ENCODE assay signal across 7 mouse cellular contexts in the genomic region with DNA sequence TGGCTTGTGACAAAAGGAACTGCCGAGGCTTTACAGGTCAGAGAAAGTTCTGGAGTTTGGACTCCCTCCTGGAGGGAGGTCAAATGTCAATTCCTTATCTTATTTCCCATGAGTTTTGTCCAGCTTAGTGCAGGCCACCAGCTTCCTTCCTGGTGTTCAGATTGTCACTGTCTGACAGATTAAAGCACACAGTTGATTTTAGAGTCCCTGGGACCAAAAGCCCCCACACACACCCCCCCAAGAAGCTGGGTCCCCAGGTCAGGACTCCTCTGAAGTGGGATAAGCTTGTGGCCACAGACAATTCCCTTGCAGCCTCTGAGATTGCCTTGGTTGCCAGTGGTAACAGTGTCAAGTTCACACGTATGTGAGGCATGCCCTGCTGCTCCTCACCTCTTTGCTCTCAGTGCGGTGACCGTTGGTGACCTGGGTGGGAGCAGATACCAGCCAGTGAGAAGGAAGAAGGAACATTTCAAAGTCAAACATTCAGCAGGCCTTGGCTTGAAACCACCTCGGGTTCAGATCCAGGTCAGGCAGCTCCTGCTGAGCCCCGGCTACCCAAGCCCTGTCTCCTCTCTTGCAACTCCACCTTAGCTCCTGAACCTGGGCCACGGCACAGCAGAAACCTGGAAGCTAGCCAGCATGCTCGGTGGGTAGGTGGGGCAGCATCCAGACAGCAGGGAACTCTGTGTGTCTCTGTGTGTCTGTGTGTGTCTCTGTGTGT.
DNase-seq lines count a peak whose midpoint lies in the region; ATAC-seq and TF ChIP-seq lines count a peak whose summit lies in the region.

No protein-coding gene starts in this region.

- no peak overlapping the region for H3K4me3 ChIP-seq in heart, postnatal 0 days (ENCODE audit: low read depth, low read length)

- intact Hi-C loops in left cerebral cortex, postnatal 36 days (cut with DNase I): loop anchor here (5.0 kb wide), 2 partner anchors 40 to 115 kb away; partner anchors contain the start of gene Ptpru
- intact Hi-C loops in left cerebral cortex, postnatal 25 days (cut with DNase I): loop anchor here (2.0 kb wide), 1 partner anchor 117 kb away; the partner anchor contains the start of gene Ptpru

- no peaks in the 10 kb centered on the region for H3K4me1 ChIP-seq in heart, postnatal 0 days (ENCODE audit: control insufficient read depth, insufficient read depth)

- no peak overlapping the region for H3K4me2 ChIP-seq in heart, postnatal 0 days (ENCODE audit: low read depth, low read length)

- no peak overlapping the region for H3K27ac ChIP-seq in heart, postnatal 0 days (ENCODE audit: low read depth)

- WGBS in heart, postnatal 0 days: 24% methylated on average over 8 of the region's 8 CpGs

- TF ChIP-seq EP300 in heart, postnatal 0 days (IDR thresholded peaks at IDR 0.05; ENCODE audit: low read depth): no peak

- H3K9me3 ChIP-seq in heart, postnatal 0 days (replicated peaks; ENCODE audit: control insufficient read depth, low read length): no peaks in the 10 kb centered on the region

- no peak overlapping the region for H3K9ac ChIP-seq in heart, postnatal 0 days (replicated peaks; ENCODE audit: low read depth, low read length)

- 0 out of 2 replicates have a peak, but pooled peaks cover 5% of the 10 kb centered on the region for H3K27me3 ChIP-seq in heart, postnatal 0 days (ENCODE audit: control insufficient read depth, insufficient read depth, low read length)

- peak; percentile 14 for DNase-seq in WW6 (ENCODE audit: low read depth, low spot score)
- peak; percentile 66 for DNase-seq in adrenal gland, postnatal 14 days
- no peak for DNase-seq in heart, postnatal 0 days (ENCODE audit: low spot score)
- DNase-seq in lung, adult 18-20 months: peak; percentile 79 to 88
- DNase-seq in left cerebral cortex, postnatal 36 days (ENCODE audit: low spot score in 2 of 2): no peak
- no peak for DNase-seq in left cerebral cortex, postnatal 25 days (ENCODE audit: low spot score in 2 of 2)

- ATAC-seq in heart, postnatal 0 days (ENCODE audit: insufficient read depth, low read depth): peak; percentile 32
- ATAC-seq in CD4-positive, CD25-positive, alpha-beta regulatory T cell, adult 4 months: no peak

- H3K36me3 ChIP-seq in heart, postnatal 0 days (replicated peaks; ENCODE audit: control insufficient read depth, insufficient read depth, low read length): no peaks in the 10 kb centered on the region

- TF ChIP-seq CTCF in heart, postnatal 0 days (IDR thresholded peaks at IDR 0.05; ENCODE audit: low read depth): no peak

Comparison
In these comparisons a context has a peak if more than half of its experiments do, and no peak if none do; other contexts are left out.
1. DNase-seq: peak in WW6 (single experiment), adrenal gland, postnatal 14 days (single experiment) and lung, adult 18-20 months (2 of 2); none in heart, postnatal 0 days (single experiment), left cerebral cortex, postnatal 36 days (0 of 2) and left cerebral cortex, postnatal 25 days (0 of 2).